Mouse (Mus musculus): Measurements from ENCODE around the gene Gstt2. TPM values are rescaled to one million over a fixed set of nuclear protein-coding genes. Genes with fewer than 3 reads are reported as not detected.

Gene Gstt2
- total and polyA plus RNA-seq, 2 experiments, result 308 to 830 TPM

DNA sequence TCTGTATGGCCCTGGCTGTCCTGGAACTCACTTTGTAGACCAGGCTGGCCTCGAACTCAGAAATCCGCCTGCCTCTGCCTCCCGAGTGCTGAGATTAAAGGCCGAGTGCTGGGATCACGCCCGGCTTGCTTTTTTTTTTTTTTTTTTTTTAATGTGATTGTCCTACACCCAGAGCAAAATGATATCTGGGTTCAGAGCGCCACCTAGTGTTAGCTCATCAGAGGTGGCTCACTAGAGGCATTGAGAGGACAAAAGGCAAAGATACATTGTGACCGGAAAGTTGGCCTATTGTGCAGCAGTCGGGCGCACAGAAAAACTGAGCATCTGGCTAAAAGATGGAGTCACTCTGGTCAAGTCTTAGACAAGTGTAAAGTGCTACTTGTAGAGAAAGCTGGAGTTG lies 16.2 kb upstream of the Gstt2 start:
- Histone ChIP-seq H3K27me3 (ENCODE audit: control insufficient read depth, insufficient read depth, low read length) (no peaks in the 10 kb centered on the region), H3K9ac (ENCODE audit: low read depth, low read length) (no peak overlapping the region), H3K79me2 (ENCODE audit: control insufficient read depth, insufficient read depth, low read length) (no peaks in the 10 kb centered on the region), H3K27ac (replicated peaks; ENCODE audit: insufficient read depth, low read depth, low read length) (no peak overlapping the region), H3K4me1 (ENCODE audit: control insufficient read depth, insufficient read depth, low read length) (peaks cover 4% of the 10 kb centered on the region), H3K4me3 (ENCODE audit: insufficient read depth, low read depth, low read length) (no peak overlapping the region), H3K36me3 (ENCODE audit: control insufficient read depth, insufficient read depth, low read length) (no peaks in the 10 kb centered on the region)
- DNase-seq (ENCODE audit: extremely low read depth, low read depth, low spot score), result peak; percentile 76
- WGBS, result 6% methylated on average over 10 of the region's 10 CpGs
- no peak for TF ChIP-seq POLR2A (IDR thresholded peaks at IDR 0.05; ENCODE audit: extremely low read depth, insufficient read depth, low read length)
- peak; percentile 50 for TF ChIP-seq CTCF (IDR thresholded peaks at IDR 0.05; ENCODE audit: low read depth, low read length)

DNA sequence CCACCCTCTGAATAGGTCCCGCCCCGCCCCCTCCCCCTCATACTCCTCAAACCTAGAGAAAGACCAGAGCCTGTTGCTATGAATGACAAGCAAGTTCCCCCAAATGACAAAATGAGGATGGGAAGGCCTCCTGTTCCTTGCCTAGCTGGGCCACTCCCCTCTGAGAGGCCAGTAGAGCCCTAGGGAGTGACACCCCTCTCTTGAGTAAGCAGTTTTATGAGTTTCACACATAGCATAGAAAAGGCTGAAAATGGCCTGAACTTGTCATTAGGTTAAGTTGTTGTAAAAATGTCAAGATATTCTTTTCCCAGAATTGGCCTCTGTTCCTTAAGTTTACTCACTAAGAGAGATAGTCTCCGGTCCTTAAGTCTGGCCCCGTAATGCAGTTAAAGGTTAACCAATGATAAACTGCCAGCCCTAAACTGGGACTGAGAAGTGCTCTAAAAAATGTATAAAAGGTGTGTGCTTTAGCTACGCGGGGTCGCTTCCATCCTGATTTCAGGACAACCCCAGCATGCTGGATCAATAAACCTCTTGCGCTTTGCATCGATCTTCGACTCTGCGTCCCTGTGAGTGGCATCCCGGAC lies 15.4 kb upstream of the Gstt2 start:
- H3K9ac ChIP-seq (ENCODE audit: low read depth, low read length), result no peak overlapping the region
- H3K27ac ChIP-seq (replicated peaks; ENCODE audit: insufficient read depth, low read depth, low read length), result no peak overlapping the region
- peaks cover 2% of the 10 kb centered on the region for H3K4me1 ChIP-seq (ENCODE audit: control insufficient read depth, insufficient read depth, low read length)
- DNase-seq (ENCODE audit: extremely low read depth, low read depth, low spot score), result peak; percentile 59
- TF ChIP-seq POLR2A (IDR thresholded peaks at IDR 0.05; ENCODE audit: extremely low read depth, insufficient read depth, low read length), result no peak
- no peak overlapping the region for H3K4me3 ChIP-seq (ENCODE audit: insufficient read depth, low read depth, low read length)
- 35% methylated on average over 12 of the region's 12 CpGs for WGBS
- H3K27me3 ChIP-seq (ENCODE audit: control insufficient read depth, insufficient read depth, low read length), result no peaks in the 10 kb centered on the region
- no peaks in the 10 kb centered on the region for H3K79me2 ChIP-seq (ENCODE audit: control insufficient read depth, insufficient read depth, low read length)
- H3K36me3 ChIP-seq (ENCODE audit: control insufficient read depth, insufficient read depth, low read length), result no peaks in the 10 kb centered on the region

DNA sequence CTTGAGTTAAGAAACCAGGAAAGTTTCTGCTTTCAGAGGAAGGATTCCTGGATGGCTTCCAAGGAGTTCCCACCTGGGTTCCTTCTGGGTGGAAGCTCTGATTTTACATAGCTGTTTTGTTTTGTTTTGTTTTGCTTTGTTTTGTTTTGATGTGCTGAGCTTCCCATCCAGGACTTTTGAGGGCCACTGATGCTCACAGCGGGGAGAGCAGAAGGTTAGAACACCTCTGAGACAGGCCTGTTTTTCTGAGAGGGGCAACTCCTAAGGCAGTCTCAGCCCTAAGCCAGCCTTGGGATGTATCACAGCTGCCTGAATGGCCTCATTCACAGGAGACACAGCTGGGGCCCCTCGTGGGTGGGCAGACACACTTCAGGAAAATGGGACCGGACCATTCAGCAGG lies 14.5 kb upstream of the Gstt2 start:
- Histone ChIP-seq H3K4me3 (ENCODE audit: insufficient read depth, low read depth, low read length) (no peak overlapping the region), H3K27ac (replicated peaks; ENCODE audit: insufficient read depth, low read depth, low read length) (no peak overlapping the region), H3K27me3 (ENCODE audit: control insufficient read depth, insufficient read depth, low read length) (no peaks in the 10 kb centered on the region), H3K79me2 (ENCODE audit: control insufficient read depth, insufficient read depth, low read length) (no peaks in the 10 kb centered on the region), H3K4me1 (ENCODE audit: control insufficient read depth, insufficient read depth, low read length) (no peaks in the 10 kb centered on the region), H3K9ac (ENCODE audit: low read depth, low read length) (no peak overlapping the region), H3K36me3 (ENCODE audit: control insufficient read depth, insufficient read depth, low read length) (no peaks in the 10 kb centered on the region)
- no peak for DNase-seq (ENCODE audit: extremely low read depth, low read depth, low spot score)
- WGBS, result 86% methylated on average over 3 of the region's 3 CpGs
- no peak for TF ChIP-seq CTCF (IDR thresholded peaks at IDR 0.05; ENCODE audit: low read depth, low read length)
- no peak for TF ChIP-seq POLR2A (IDR thresholded peaks at IDR 0.05; ENCODE audit: extremely low read depth, insufficient read depth, low read length)

DNA sequence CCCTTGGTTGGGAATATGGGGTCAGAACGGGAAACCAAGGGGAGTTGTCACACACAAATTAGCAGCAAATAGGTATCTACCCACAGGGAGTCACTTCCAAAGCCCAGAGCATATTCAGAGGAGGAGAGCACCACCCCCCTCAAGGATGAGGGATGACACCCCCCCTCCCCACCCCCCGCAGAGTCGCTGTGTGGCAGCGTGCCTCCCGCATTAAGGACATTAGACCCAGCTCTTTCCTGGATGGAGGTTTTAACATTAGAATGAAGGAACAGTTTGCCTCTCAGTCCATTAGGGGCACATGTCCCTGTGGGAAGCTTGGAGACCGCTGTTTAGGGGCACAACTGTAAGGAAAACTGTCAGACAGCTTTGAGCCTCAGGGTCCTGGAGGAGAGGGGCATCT lies 13.9 kb upstream of the Gstt2 start:
- TF ChIP-seq POLR2A (IDR thresholded peaks at IDR 0.05; ENCODE audit: extremely low read depth, insufficient read depth, low read length) (no peak), CTCF (IDR thresholded peaks at IDR 0.05; ENCODE audit: low read depth, low read length) (no peak)
- no peak for DNase-seq (ENCODE audit: extremely low read depth, low read depth, low spot score)
- no peaks in the 10 kb centered on the region for H3K36me3 ChIP-seq (ENCODE audit: control insufficient read depth, insufficient read depth, low read length)
- WGBS, result 57% methylated on average over 6 of the region's 6 CpGs
- H3K27me3 ChIP-seq (ENCODE audit: control insufficient read depth, insufficient read depth, low read length), result no peaks in the 10 kb centered on the region
- H3K4me3 ChIP-seq (ENCODE audit: insufficient read depth, low read depth, low read length), result no peak overlapping the region
- no peaks in the 10 kb centered on the region for H3K79me2 ChIP-seq (ENCODE audit: control insufficient read depth, insufficient read depth, low read length)
- no peaks in the 10 kb centered on the region for H3K4me1 ChIP-seq (ENCODE audit: control insufficient read depth, insufficient read depth, low read length)
- no peak overlapping the region for H3K27ac ChIP-seq (replicated peaks; ENCODE audit: insufficient read depth, low read depth, low read length)
- H3K9ac ChIP-seq (ENCODE audit: low read depth, low read length), result no peak overlapping the region

DNA sequence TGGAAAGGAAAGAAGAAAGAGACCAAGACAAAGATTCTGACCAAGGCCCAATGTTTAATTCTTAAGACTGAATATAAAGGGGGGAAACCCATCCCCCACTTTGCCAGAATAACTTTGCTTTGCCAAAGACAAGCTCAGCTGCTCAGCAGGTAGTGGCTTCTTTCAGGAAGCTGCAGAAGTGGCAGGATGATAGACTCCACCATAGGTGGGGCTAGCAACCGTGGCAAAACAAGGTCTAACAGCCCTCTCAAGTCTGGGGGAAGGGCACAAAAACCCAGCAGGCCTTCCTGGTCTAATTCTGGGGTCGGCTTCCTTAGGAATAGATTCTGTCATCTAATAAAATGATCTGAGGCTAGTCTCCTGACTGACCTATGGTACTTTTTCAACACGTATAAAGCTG lies 11.2 kb upstream of the Gstt2 start:
- 75% methylated on average over 3 of the region's 3 CpGs for WGBS
- Histone ChIP-seq H3K27ac (replicated peaks; ENCODE audit: insufficient read depth, low read depth, low read length) (no peak overlapping the region), H3K9ac (ENCODE audit: low read depth, low read length) (no peak overlapping the region), H3K36me3 (ENCODE audit: control insufficient read depth, insufficient read depth, low read length) (no peaks in the 10 kb centered on the region), H3K79me2 (ENCODE audit: control insufficient read depth, insufficient read depth, low read length) (no peaks in the 10 kb centered on the region), H3K4me3 (ENCODE audit: insufficient read depth, low read depth, low read length) (no peak overlapping the region), H3K4me1 (ENCODE audit: control insufficient read depth, insufficient read depth, low read length) (no peaks in the 10 kb centered on the region), H3K27me3 (ENCODE audit: control insufficient read depth, insufficient read depth, low read length) (no peaks in the 10 kb centered on the region)
- no peak for TF ChIP-seq POLR2A (IDR thresholded peaks at IDR 0.05; ENCODE audit: extremely low read depth, insufficient read depth, low read length)
- no peak for TF ChIP-seq CTCF (IDR thresholded peaks at IDR 0.05; ENCODE audit: low read depth, low read length)
- DNase-seq (ENCODE audit: extremely low read depth, low read depth, low spot score), result no peak

DNA sequence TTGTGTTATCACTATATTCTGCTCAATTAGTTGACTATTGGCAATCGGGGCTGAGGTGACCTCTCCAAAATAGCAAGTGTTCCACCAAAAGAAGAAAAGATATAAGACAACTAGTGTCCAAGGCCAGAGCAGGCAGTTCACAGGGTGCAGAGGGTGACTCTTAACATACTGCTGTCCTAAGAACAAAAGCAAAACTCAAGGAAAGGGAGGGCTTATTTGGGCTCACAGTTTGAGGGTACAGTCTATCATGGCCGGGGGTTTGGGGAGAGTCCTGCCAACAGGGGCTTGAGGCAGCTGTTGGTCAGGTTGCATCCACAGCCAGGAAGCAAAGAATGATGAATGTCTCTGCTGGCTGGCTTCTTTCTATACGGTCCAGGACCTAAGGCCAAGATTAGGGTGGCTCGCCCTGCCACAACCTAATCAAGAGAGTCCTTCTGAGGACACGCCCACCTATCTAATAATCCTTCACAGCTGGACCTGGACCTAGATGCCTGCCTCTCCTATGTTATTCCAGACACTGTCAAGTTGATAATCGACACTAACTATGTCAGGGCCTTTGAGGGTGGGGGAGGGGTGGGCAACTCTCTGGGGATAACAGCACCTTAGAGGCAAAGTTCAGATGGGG lies 8.2 kb upstream of the Gstt2 start:
- Histone ChIP-seq H3K4me3 (ENCODE audit: insufficient read depth, low read depth, low read length) (no peak overlapping the region), H3K27ac (replicated peaks; ENCODE audit: insufficient read depth, low read depth, low read length) (no peak overlapping the region), H3K79me2 (ENCODE audit: control insufficient read depth, insufficient read depth, low read length) (no peaks in the 10 kb centered on the region), H3K9ac (ENCODE audit: low read depth, low read length) (no peak overlapping the region), H3K4me1 (ENCODE audit: control insufficient read depth, insufficient read depth, low read length) (no peaks in the 10 kb centered on the region), H3K36me3 (ENCODE audit: control insufficient read depth, insufficient read depth, low read length) (no peaks in the 10 kb centered on the region), H3K27me3 (ENCODE audit: control insufficient read depth, insufficient read depth, low read length) (no peaks in the 10 kb centered on the region)
- TF ChIP-seq POLR2A (IDR thresholded peaks at IDR 0.05; ENCODE audit: extremely low read depth, insufficient read depth, low read length) (no peak), CTCF (IDR thresholded peaks at IDR 0.05; ENCODE audit: low read depth, low read length) (no peak)
- no peak for DNase-seq (ENCODE audit: extremely low read depth, low read depth, low spot score)
- WGBS, result 69% methylated on average over 6 of the region's 6 CpGs
